Mouse (Mus musculus): ENCODE results near the gene Lrrc30. TPM values are rescaled to one million over a fixed set of nuclear protein-coding genes. Genes with fewer than 3 reads are reported as not detected.

The Lrrc30 gene
- polyA plus RNA-seq (2015; fragmentation: Nextera tagmentation; extraction: Ambion mirVana) = 0.36 TPM in 1 of 2 replicates, not detected in the other

DNA sequence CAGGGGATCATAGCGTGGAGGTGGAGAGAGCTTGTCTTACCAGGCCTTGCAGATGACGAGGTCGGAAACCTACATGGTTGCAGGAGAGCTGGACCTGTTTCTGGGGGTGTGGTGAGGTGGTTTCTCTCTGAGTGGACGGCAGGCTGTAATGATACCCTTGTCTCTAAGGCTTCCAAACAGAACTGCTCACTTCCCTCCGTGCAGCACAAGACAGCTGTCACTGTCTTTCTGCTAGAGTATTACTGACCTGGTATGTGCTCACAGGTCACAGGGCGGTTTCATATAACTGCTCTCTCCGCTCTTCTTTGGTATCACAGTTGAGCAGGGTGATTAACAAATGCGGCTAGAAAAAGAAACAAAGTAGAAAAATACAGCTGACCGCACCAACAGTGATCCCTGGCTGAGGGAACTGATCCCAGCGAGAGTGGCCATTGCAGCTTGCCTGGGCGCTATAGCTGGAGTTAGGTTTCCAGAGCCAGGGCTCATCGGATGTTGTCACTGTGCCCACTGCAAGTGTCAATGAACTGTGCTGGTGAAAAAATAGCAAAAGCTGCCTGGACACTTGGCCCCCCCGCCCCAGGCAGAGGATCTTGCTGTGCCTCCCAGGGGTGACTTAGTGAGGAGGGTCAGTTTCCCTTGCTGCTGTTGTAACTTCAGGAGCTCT lies at the start of gene Lrrc30:
Lrrc30 (minus strand) TSS at position 48 of the 664 bp plus-strand sequence.
- Histone ChIP-seq H3K4me2 (no peak within 1 kb of the TSS), H3K27ac (no peak within 1 kb of the TSS), H3K9me3 (replicated peaks) (no peaks in the 10 kb centered on the region), H3K4me1 (peaks cover 12% of the 10 kb centered on the region), H3K27me3 (no peaks in the 10 kb centered on the region; the same call in 1 of the 2 replicates), H3K36me3 (no peaks in the 10 kb centered on the region), H3K9ac (no peak within 1 kb of the TSS), H3K4me3 (replicated peaks) (no peak within 1 kb of the TSS)
- WGBS = 52% methylated on average over 13 of the region's 13 CpGs
- peak; percentile 66 for ATAC-seq (replicated peaks; ENCODE audit: low FRiP score)

- H3K27me3 ChIP-seq = no peaks in the 10 kb centered on the region
- H3K4me2 ChIP-seq = no peak overlapping the region
- no peak overlapping the region for H3K27ac ChIP-seq
- peaks cover 17% of the 10 kb centered on the region for H3K4me1 ChIP-seq
- no peak for ATAC-seq (replicated peaks; ENCODE audit: low FRiP score)
- no peaks in the 10 kb centered on the region for H3K36me3 ChIP-seq
- H3K9me3 ChIP-seq (replicated peaks) = no peaks in the 10 kb centered on the region
- no peak overlapping the region for H3K4me3 ChIP-seq (replicated peaks)
- H3K9ac ChIP-seq = no peak overlapping the region
- 60% methylated on average over 6 of the region's 6 CpGs for WGBS
Measured at GRCm38 (mm10) chr17:67681084-67681483, 48.6 kb upstream of the Lrrc30 start.

GRCm38 (mm10) chr17:67678576-67678975 lies 46.1 kb upstream of the Lrrc30 start:
- Histone ChIP-seq H3K4me2 (no peak overlapping the region), H3K27me3 (no peaks in the 10 kb centered on the region), H3K4me3 (replicated peaks) (no peak overlapping the region), H3K9me3 (replicated peaks) (no peaks in the 10 kb centered on the region), H3K36me3 (no peaks in the 10 kb centered on the region), H3K27ac (no peak overlapping the region), H3K9ac (no peak overlapping the region), H3K4me1 (no peaks in the 10 kb centered on the region)
- ATAC-seq (replicated peaks; ENCODE audit: low FRiP score) = no peak
- 93% methylated on average over 1 of the region's 1 CpGs for WGBS

- 8% methylated on average over 3 of the region's 3 CpGs for WGBS
- peak; percentile 66; the same call in 1 of the 2 replicates for ATAC-seq (replicated peaks; ENCODE audit: low FRiP score)
Measured at GRCm38 (mm10) chr17:67667981-67668380, 35.5 kb upstream of the Lrrc30 start.

DNA sequence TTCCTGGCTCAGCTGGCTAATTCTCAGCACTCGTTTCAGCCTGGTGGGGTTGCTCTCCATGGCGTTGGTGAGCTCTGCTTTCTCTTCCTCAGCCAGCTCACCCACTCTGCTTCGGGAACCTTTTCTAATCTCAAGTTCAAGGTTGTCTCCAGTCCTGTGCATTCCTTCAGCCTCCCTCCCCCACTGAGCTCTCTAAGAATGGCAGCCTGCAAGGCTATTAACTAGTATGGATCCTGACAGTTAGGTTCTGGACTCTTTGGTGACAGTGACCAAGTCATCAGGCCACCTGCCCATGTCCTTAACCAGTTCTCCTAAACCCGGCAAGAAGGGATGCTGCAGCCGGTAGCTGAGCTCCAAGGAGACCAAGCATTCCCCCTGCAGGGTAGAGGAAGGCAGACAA lies 34.5 kb upstream of the Lrrc30 start:
- Histone ChIP-seq H3K36me3 (no peaks in the 10 kb centered on the region), H3K4me1 (no peaks in the 10 kb centered on the region), H3K9ac (no peak overlapping the region), H3K9me3 (replicated peaks) (no peaks in the 10 kb centered on the region), H3K27me3 (no peaks in the 10 kb centered on the region), H3K4me3 (replicated peaks) (no peak overlapping the region), H3K4me2 (no peak overlapping the region), H3K27ac (no peak overlapping the region)
- 73% methylated on average over 5 of the region's 5 CpGs for WGBS
- no peak for ATAC-seq (replicated peaks; ENCODE audit: low FRiP score)

More at GRCm38 (mm10) chr17:67667981-67668380, 35.5 kb upstream of the Lrrc30 start:
- H3K9ac ChIP-seq = no peak overlapping the region
- no peaks in the 10 kb centered on the region for H3K36me3 ChIP-seq
- no peak overlapping the region for H3K4me2 ChIP-seq
- no peak overlapping the region for H3K4me3 ChIP-seq (replicated peaks)
- H3K27me3 ChIP-seq = no peaks in the 10 kb centered on the region
- H3K4me1 ChIP-seq = no peaks in the 10 kb centered on the region
- H3K9me3 ChIP-seq (replicated peaks) = no peaks in the 10 kb centered on the region
- H3K27ac ChIP-seq = no peak overlapping the region

GRCm38 (mm10) chr17:67664299-67664698 lies 31.8 kb upstream of the Lrrc30 start:
- H3K27me3 ChIP-seq = no peaks in the 10 kb centered on the region
- H3K4me1 ChIP-seq = no peaks in the 10 kb centered on the region
- H3K36me3 ChIP-seq = no peaks in the 10 kb centered on the region
- no peak overlapping the region for H3K9ac ChIP-seq
- H3K27ac ChIP-seq = no peak overlapping the region
- no peak overlapping the region for H3K4me3 ChIP-seq (replicated peaks)
- no peak overlapping the region for H3K4me2 ChIP-seq
- no peak for ATAC-seq (replicated peaks; ENCODE audit: low FRiP score)
- H3K9me3 ChIP-seq (replicated peaks) = no peaks in the 10 kb centered on the region
- WGBS = 74% methylated on average over 3 of the region's 3 CpGs

GRCm38 (mm10) chr17:67651506-67651905 lies 19.0 kb upstream of the Lrrc30 start:
- Histone ChIP-seq H3K9me3 (replicated peaks) (no peaks in the 10 kb centered on the region), H3K27ac (no peak overlapping the region), H3K36me3 (no peaks in the 10 kb centered on the region), H3K4me3 (replicated peaks) (no peak overlapping the region), H3K9ac (no peak overlapping the region), H3K4me2 (no peak overlapping the region), H3K27me3 (no peaks in the 10 kb centered on the region), H3K4me1 (no peaks in the 10 kb centered on the region)
- 0 out of 2 replicates have a peak, but pooled peaks have one; percentile 60 for ATAC-seq (replicated peaks; ENCODE audit: low FRiP score)
- WGBS = 16% methylated on average over 4 of the region's 4 CpGs

- Histone ChIP-seq H3K9me3 (replicated peaks) (no peaks in the 10 kb centered on the region; the same call in 1 of the 2 replicates), H3K36me3 (no peaks in the 10 kb centered on the region), H3K4me1 (peaks cover 5% of the 10 kb centered on the region; the same call in 1 of the 2 replicates), H3K4me2 (no peak overlapping the region), H3K27me3 (no peaks in the 10 kb centered on the region), H3K9ac (no peak overlapping the region), H3K4me3 (replicated peaks) (no peak overlapping the region), H3K27ac (no peak overlapping the region)
- no peak for ATAC-seq (replicated peaks; ENCODE audit: low FRiP score)
Measured at GRCm38 (mm10) chr17:67641627-67642026, 9.1 kb upstream of the Lrrc30 start.

DNA sequence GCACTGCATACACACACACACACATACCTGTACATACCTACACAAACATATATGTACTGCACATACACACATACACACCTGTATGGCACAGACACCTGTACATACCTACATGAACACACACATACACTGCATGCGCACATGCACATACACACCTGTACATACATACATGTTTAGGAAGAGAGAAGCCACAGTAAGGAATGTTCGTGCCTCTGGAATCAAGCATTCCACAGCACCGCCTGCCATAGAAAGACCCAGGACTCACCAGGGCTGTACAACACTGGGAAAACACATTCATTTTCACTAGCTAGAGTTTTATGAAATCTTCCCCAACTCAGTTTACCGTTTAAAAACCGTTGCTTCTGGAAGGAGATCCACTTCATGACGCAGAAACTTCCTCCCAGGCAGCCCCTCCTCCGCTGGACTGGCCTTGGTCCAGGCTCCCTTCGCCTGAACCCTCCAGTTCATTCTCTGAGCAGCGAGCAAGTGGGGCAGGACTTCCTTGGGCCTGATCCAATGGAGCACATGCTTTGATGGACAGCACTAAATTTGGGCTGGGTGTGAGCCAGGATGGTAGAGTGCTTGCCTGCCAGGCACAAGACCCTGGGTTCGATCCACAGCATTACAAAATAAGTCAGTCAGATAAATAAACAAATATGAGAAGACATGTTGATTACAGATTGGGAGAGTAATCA lies 5.7 kb upstream of the Lrrc30 start:
- Histone ChIP-seq H3K36me3 (no peaks in the 10 kb centered on the region), H3K4me2 (no peak overlapping the region), H3K9me3 (replicated peaks) (no peaks in the 10 kb centered on the region), H3K27ac (no peak overlapping the region), H3K4me3 (replicated peaks) (no peak overlapping the region), H3K9ac (no peak overlapping the region), H3K27me3 (no peaks in the 10 kb centered on the region; the same call in 1 of the 2 replicates), H3K4me1 (peaks cover 5% of the 10 kb centered on the region; the same call in 1 of the 2 replicates)
- ATAC-seq (replicated peaks; ENCODE audit: low FRiP score) = no peak
- 70% methylated on average over 10 of the region's 10 CpGs for WGBS

DNA sequence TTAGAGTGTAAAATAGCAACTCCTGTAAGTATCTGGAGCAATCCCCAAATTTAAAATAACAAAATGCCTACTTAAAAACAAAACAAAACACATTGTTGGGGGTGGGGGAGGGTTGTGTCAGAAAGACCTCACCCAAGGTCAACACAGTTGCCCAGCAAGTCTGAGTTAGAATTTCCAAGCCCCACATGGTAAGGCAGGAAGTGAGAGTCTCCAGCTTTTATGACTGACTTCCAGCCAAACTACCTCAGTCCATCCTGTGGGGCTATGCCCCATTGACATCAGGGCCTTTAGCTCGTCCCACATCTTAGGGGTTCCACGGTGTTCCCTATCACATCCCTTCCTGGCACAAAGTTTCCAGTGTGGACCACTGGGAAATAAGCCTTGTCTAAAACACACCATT lies 4.4 kb upstream of the Lrrc30 start:
- Histone ChIP-seq H3K36me3 (no peaks in the 10 kb centered on the region), H3K9ac (no peak overlapping the region), H3K27ac (no peak overlapping the region), H3K4me1 (peaks cover 6% of the 10 kb centered on the region; the same call in 1 of the 2 replicates), H3K27me3 (no peaks in the 10 kb centered on the region; the same call in 1 of the 2 replicates), H3K9me3 (replicated peaks) (no peaks in the 10 kb centered on the region), H3K4me3 (replicated peaks) (no peak overlapping the region), H3K4me2 (no peak overlapping the region)
- no peak for ATAC-seq (replicated peaks; ENCODE audit: low FRiP score)
- WGBS = 51% methylated on average over 2 of the region's 2 CpGs

GRCm38 (mm10) chr17:67636304-67636703 lies 3.8 kb upstream of the Lrrc30 start:
- H3K27ac ChIP-seq = no peak overlapping the region
- no peak for ATAC-seq (replicated peaks; ENCODE audit: low FRiP score)
- H3K27me3 ChIP-seq = no peaks in the 10 kb centered on the region; the same call in 1 of the 2 replicates
- no peak overlapping the region for H3K4me2 ChIP-seq
- no peak overlapping the region for H3K9ac ChIP-seq
- no peaks in the 10 kb centered on the region for H3K9me3 ChIP-seq (replicated peaks)
- H3K4me3 ChIP-seq (replicated peaks) = no peak overlapping the region
- no peaks in the 10 kb centered on the region for H3K36me3 ChIP-seq
- peaks cover 6% of the 10 kb centered on the region; the same call in 1 of the 2 replicates for H3K4me1 ChIP-seq
- WGBS = 67% methylated on average over 3 of the region's 3 CpGs

- no peak overlapping the region for H3K4me3 ChIP-seq (replicated peaks)
- 44% methylated on average over 3 of the region's 3 CpGs for WGBS
- H3K9ac ChIP-seq = no peak overlapping the region
- no peaks in the 10 kb centered on the region for H3K9me3 ChIP-seq (replicated peaks)
- peaks cover 12% of the 10 kb centered on the region for H3K4me1 ChIP-seq
- no peak for ATAC-seq (replicated peaks; ENCODE audit: low FRiP score)
- H3K27ac ChIP-seq = no peak overlapping the region
- no peaks in the 10 kb centered on the region for H3K36me3 ChIP-seq
- H3K4me2 ChIP-seq = no peak overlapping the region
- no peaks in the 10 kb centered on the region; the same call in 1 of the 2 replicates for H3K27me3 ChIP-seq
Measured at GRCm38 (mm10) chr17:67629746-67630145, 2.8 kb downstream of the Lrrc30 start.
